Mouse (Mus musculus) bone marrow macrophage, adult 2 months (primary cell): Measurements from ENCODE around the gene Prkd1.

Experiments
- CTCF ChIP-seq: IDR thresholded peaks from 2 replicates; pipeline ENCODE4 v1.5.1; 2012; ENCODE audit warnings: low read depth, mild to moderate bottlenecking, low read length, moderate library complexity
- POLR2A ChIP-seq: IDR thresholded peaks from 2 replicates; pipeline ENCODE4 v1.6.1; 2012; ENCODE audit warnings: mild to moderate bottlenecking, low read depth, low read length, borderline replicate concordance

DNA sequence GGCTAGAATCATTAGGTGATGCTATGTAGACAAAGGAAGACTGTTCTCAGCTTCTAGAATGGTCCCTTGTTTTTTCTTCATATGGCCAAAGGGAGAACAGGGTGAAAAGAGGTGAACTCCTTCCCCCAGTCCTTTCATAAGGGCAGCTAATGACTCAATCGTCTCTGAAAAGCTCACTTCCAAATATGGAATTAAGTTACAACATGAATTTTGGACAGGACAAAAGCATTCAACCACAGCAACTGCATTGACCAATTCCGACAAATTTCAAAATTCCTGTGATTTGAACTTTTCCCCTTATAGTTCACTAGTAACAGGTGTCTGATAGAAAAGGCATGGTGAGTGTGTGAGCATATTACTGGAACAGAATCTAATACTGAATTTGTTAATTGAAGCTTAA is 124.8 kb downstream of the Prkd1 start:
- TF ChIP-seq CTCF, result no peak
- no peak for TF ChIP-seq POLR2A
